10 mouse cellular contexts compared by ENCODE assay signal in genomic region chr2:75000368-75000796, GRCm38 (mm10).
DNase-seq lines count a peak whose midpoint lies in the region; ATAC-seq lines count a peak whose summit lies in the region.
"Had no signal": no experiment of that assay in that cellular context is flagged by ENCODE, and none has a peak within 500 bp of the region (broad histone marks: within the 10 kb centered on the region; RNA-seq: fewer than 3 reads in every experiment).

No protein-coding gene starts in this region.

- no peak overlapping the region for H3K9ac ChIP-seq in embryonic facial prominence, embryonic 13.5 days
- H3K9ac ChIP-seq in intestine, embryonic 15.5 days = no peak overlapping the region
- no peak overlapping the region for H3K9ac ChIP-seq in stomach, embryonic 14.5 days (replicated peaks; ENCODE audit: low read depth, low read length)

- peak; percentile 44; the same call in 1 of the 2 replicates for ATAC-seq in embryonic facial prominence, embryonic 13.5 days (ENCODE audit: insufficient number of reproducible peaks, insufficient read depth, low FRiP score, low TSS enrichment, low read depth)
- ATAC-seq in intestine, embryonic 15.5 days = peak; percentile 68
- peak; percentile 72 for ATAC-seq in stomach, embryonic 14.5 days (ENCODE audit: insufficient number of reproducible peaks, insufficient read depth, low FRiP score, low read depth)
- no peak for ATAC-seq in monocyte, adult 5-6 weeks (replicated peaks; ENCODE audit: insufficient number of reproducible peaks, low FRiP score, low TSS enrichment, poor library complexity, severe bottlenecking)
- no peak for ATAC-seq in megakaryocyte-erythroid progenitor cell, adult 5-6 weeks (replicated peaks; ENCODE audit: low FRiP score, low TSS enrichment, poor library complexity, severe bottlenecking)

- peak overlapping the region; percentile 58; the same call in 1 of the 2 replicates for H3K27ac ChIP-seq in embryonic facial prominence, embryonic 13.5 days
- H3K27ac ChIP-seq in intestine, embryonic 15.5 days = no peak overlapping the region
- peak overlapping the region; percentile 55 for H3K27ac ChIP-seq in stomach, embryonic 14.5 days (ENCODE audit: low read length)
- H3K27ac ChIP-seq: macrophage had no signal

- H3K4me3 ChIP-seq in embryonic facial prominence, embryonic 13.5 days = no peak overlapping the region
- H3K4me3 ChIP-seq in intestine, embryonic 15.5 days (replicated peaks) = no peak overlapping the region
- no peak overlapping the region for H3K4me3 ChIP-seq in stomach, embryonic 14.5 days (ENCODE audit: low read depth, low read length)

- no peaks in the 10 kb centered on the region for H3K9me3 ChIP-seq in embryonic facial prominence, embryonic 13.5 days
- H3K9me3 ChIP-seq in intestine, embryonic 15.5 days = no peaks in the 10 kb centered on the region
- no peaks in the 10 kb centered on the region for H3K9me3 ChIP-seq in stomach, embryonic 14.5 days (ENCODE audit: control insufficient read depth, low read depth, low read length)

- WGBS in embryonic facial prominence, embryonic 13.5 days = 7% methylated on average over 10 of the region's 10 CpGs
- 32% methylated on average over 10 of the region's 10 CpGs for WGBS in intestine, embryonic 15.5 days
- WGBS in stomach, embryonic 14.5 days = 25% methylated on average over 10 of the region's 10 CpGs

- H3K36me3 ChIP-seq in embryonic facial prominence, embryonic 13.5 days = no peaks in the 10 kb centered on the region
- no peaks in the 10 kb centered on the region for H3K36me3 ChIP-seq in intestine, embryonic 15.5 days
- H3K36me3 ChIP-seq in stomach, embryonic 14.5 days (ENCODE audit: control insufficient read depth, insufficient read depth, low read length) = no peaks in the 10 kb centered on the region

- peak overlapping the region; percentile 39 for H3K4me2 ChIP-seq in embryonic facial prominence, embryonic 13.5 days
- peak overlapping the region; percentile 14; the same call in 1 of the 2 replicates for H3K4me2 ChIP-seq in intestine, embryonic 15.5 days (replicated peaks)
- 0 out of 2 replicates have a peak overlapping the region, but pooled peaks have one; percentile 16 for H3K4me2 ChIP-seq in stomach, embryonic 14.5 days (replicated peaks; ENCODE audit: low read depth, low read length)

- peaks cover 46% of the 10 kb centered on the region for H3K4me1 ChIP-seq in embryonic facial prominence, embryonic 13.5 days
- 0 out of 2 replicates have a peak, but pooled peaks cover 4% of the 10 kb centered on the region for H3K4me1 ChIP-seq in intestine, embryonic 15.5 days (replicated peaks)
- H3K4me1 ChIP-seq in stomach, embryonic 14.5 days (ENCODE audit: control insufficient read depth, insufficient read depth, low read length) = 0 out of 2 replicates have a peak, but pooled peaks cover 10% of the 10 kb centered on the region

- peaks cover 30% of the 10 kb centered on the region for H3K27me3 ChIP-seq in embryonic facial prominence, embryonic 13.5 days
- H3K27me3 ChIP-seq in intestine, embryonic 15.5 days (replicated peaks) = no peaks in the 10 kb centered on the region
- H3K27me3 ChIP-seq in stomach, embryonic 14.5 days (ENCODE audit: control insufficient read depth, insufficient read depth, low read length) = no peaks in the 10 kb centered on the region

- peak; percentile 29 for DNase-seq in kidney, postnatal 14 days
- DNase-seq in kidney, adult 9 months = no peak
- no peak for DNase-seq in adrenal gland, adult 2 months
- DNase-seq: cerebellum, adult 11-12 months had no signal

Comparison
In these comparisons a context has a peak if more than half of its experiments do, and no peak if none do; other contexts are left out.
1. ATAC-seq: peak in embryonic facial prominence, embryonic 13.5 days (single experiment), intestine, embryonic 15.5 days (single experiment) and stomach, embryonic 14.5 days (single experiment); none in monocyte, adult 5-6 weeks (single experiment) and megakaryocyte-erythroid progenitor cell, adult 5-6 weeks (single experiment).
2. Peak in every context shown above with its lines, with median percentiles within 50 percentile points of each other: H3K4me2 ChIP-seq.